Mouse (Mus musculus) adrenal gland, adult 2 months (tissue): ENCODE results near the gene Spaca6. TPM values are rescaled to one million over a fixed set of nuclear protein-coding genes. Genes with fewer than 3 reads are reported as not detected.
A peak's percentile ranks its signal among the peaks of the same experiment; 100 is the strongest.

Experiments used
- DNase-seq: peaks from one replicate; pipeline ENCODE4 v3.0.0; 2021
- long read RNA-seq: library from polyadenylated mRNA; stranded (forward); transcript quantifications from one replicate; pipeline ENCODE4 v2.0.0, GENCODE M21; 2021
- polyA plus RNA-seq: library from polyadenylated mRNA; depleted of rRNA; stranded (reverse); fragments of >200 nt; gene quantifications from 2 replicates; pipeline ENCODE4 v1.2.3, GENCODE M21; 2012; rRNA removed
- total RNA-seq, 2 experiments: library from RNA; stranded (reverse); gene quantifications; 2 replicates each; pipeline ENCODE4 v1.2.3; 2021

The Spaca6 gene
- total RNA-seq, result 10 to 100 TPM; 47.5 to 52.3 TPM
- polyA plus RNA-seq, result 41.1 and 41.3 TPM in 2 replicates
- long read RNA-seq, partial matches to known transcripts, result 1 of 2 reads
- long read RNA-seq, other reads (novel, unspliced or antisense), result 1 of 2 reads

- DNase-seq, result peak; percentile 98
Measured at GRCm38 (mm10) chr17:17826751-17827657, at the start of gene Spaca6. Gene Spaca6 (plus strand): TSS chr17:17827158.

- no peak for DNase-seq
Measured at GRCm38 (mm10) chr17:17790866-17791630, 35.9 kb upstream of the Spaca6 start.

GRCm38 (mm10) chr17:17792578-17792977 lies 34.4 kb upstream of the Spaca6 start:
- peak; percentile 61 for DNase-seq

GRCm38 (mm10) chr17:17795527-17795926 lies 31.4 kb upstream of the Spaca6 start:
- no peak for DNase-seq

- no peak for DNase-seq
Measured at GRCm38 (mm10) chr17:17823612-17824336, 3.2 kb upstream of the Spaca6 start.

- peak; percentile 81 for DNase-seq
Measured at GRCm38 (mm10) chr17:17825921-17826591, 902 bp upstream of the Spaca6 start.

GRCm38 (mm10) chr17:17827658-17828190 lies 766 bp downstream of the Spaca6 start:
- DNase-seq, result peak; percentile 76

- DNase-seq, result peak; percentile 65
Measured at GRCm38 (mm10) chr17:17828191-17828981, 1.4 kb downstream of the Spaca6 start.

GRCm38 (mm10) chr17:17829052-17829785 lies 2.3 kb downstream of the Spaca6 start:
- peak; percentile 20 for DNase-seq

GRCm38 (mm10) chr17:17829816-17830535 lies 3.0 kb downstream of the Spaca6 start:
- DNase-seq, result no peak

- DNase-seq, result no peak
Measured at GRCm38 (mm10) chr17:17830731-17831130, 3.8 kb downstream of the Spaca6 start.

GRCm38 (mm10) chr17:17834896-17835295 lies 7.9 kb downstream of the Spaca6 start:
- no peak for DNase-seq

- no peak for DNase-seq
Measured at GRCm38 (mm10) chr17:17836101-17836500, 9.1 kb downstream of the Spaca6 start.

GRCm38 (mm10) chr17:17837426-17837825 lies 10.5 kb downstream of the Spaca6 start:
- no peak for DNase-seq

GRCm38 (mm10) chr17:17837919-17838701 lies 11.2 kb downstream of the Spaca6 start:
- DNase-seq, result peak; percentile 98

- DNase-seq, result no peak
Measured at GRCm38 (mm10) chr17:17839276-17839675, 12.3 kb downstream of the Spaca6 start.

- DNase-seq, result no peak
Measured at GRCm38 (mm10) chr17:17840796-17841195, 13.8 kb downstream of the Spaca6 start.
